Mouse (Mus musculus): Measurements from ENCODE around the gene Akr1c20.

The Akr1c20 gene

GRCm38 (mm10) chr13:4523201-4523838 lies at the start of gene Akr1c20:
Akr1c20 (minus strand) TSS chr13:4523345.
- no peak for DNase-seq

DNA sequence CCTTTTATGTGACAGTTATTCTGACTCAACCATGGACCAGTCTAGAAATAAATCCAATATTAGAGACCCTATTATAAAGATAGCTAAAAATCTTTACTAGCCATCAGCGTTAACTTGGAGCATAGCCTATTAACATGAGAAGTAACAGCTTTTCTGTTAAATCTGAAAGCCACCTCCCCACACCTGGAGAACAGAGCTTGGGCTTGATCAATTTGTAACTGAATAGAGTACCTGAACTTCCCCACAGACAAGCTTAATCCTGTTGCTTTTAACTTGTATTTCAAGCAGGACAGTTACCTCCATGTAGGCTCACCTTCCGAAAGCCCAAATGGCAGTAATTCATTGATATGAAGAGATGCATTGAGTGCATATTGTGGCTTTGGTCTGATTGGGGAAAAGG lies 42.9 kb upstream of the Akr1c20 start:
- no peak for DNase-seq

DNA sequence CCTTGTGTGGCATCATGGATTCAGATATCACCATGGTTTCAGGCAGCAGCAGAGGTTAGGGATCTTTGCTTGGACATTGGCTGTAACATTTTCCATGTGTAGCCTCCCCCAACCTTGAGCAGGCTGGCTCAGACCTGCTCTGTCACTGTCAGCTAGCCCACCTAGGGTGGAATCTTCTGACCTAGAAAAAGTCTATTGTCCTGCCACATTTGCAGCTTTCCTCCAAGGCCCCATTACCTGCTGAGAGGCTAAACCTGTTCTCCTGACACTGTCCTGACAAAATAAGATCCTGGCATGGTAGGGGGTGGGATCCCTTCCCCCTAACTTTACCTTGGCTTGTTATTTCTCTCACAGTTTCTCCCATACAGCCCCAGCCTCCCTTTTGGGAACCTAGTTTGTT lies 37.4 kb upstream of the Akr1c20 start:
- no peak for DNase-seq

- no peak for DNase-seq
Measured at GRCm38 (mm10) chr13:4559143-4559542, 36.0 kb upstream of the Akr1c20 start.

GRCm38 (mm10) chr13:4514811-4515210 lies 8.3 kb downstream of the Akr1c20 start:
- no peak for DNase-seq

DNA sequence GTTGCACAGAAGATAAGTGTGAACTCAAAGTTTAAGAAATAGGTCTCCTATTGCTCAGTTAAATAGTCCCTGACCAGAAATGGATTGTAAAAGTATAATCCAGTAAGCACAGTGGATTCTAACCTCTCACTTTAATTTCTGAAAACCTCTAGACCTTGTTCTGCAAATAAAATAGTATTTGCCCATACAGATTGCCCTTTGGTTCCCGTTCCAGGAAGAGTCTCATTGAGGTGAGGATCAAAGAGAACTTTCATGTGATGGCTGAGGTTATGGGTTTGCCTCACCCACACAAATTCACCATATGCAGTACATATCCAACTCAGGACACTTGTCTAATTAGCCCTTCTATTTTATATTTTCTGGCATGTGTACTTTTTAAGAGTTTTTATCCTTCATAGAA lies 55.2 kb downstream of the Akr1c20 start:
- no peak for DNase-seq

DNA sequence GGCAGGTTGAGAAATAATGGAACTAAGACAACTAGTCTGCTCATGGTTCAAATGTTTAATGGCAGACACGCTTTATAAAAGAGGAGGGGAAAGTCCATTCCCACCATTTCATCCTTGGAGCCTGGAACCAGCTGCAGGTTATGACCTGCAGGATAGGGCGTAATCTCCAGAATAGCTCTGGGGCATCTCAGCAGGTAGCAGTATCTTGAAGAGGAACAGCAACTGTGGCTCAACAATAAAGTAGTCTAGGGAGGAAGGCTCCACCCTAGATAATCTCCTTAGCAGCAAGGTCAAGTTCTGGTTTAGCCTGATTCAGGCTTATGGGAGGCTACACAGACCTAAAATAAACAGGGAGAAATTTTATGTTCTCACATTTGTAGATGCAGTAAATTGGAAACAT lies 57.5 kb downstream of the Akr1c20 start:
- DNase-seq, result no peak
